Mouse (Mus musculus) left cerebral cortex, adult 9 months (tissue): ENCODE measurements at regions not wholly inside any gene's neighbourhood (a gene's known extent, or its start where the extent isn't known, plus 50 kb on each side); places are given as distances from the start of the nearest gene placed in this dataset.

ENCODE experiments used
- DNase-seq, 2 experiments: peaks; one replicate each; pipeline ENCODE4 v3.0.0; 2022; ENCODE audit warnings: low spot score in 2 of 2

- DNase-seq, result no peak
Measured at GRCm38 (mm10) chr10:66857330-66857729, 238.6 kb upstream of the Jmjd1c start.

- DNase-seq, result no peak
Measured at GRCm38 (mm10) chr10:66861421-66861820, 234.5 kb upstream of the Jmjd1c start.

- DNase-seq, result peak in 1 of 2 experiments; percentile 38
Measured at GRCm38 (mm10) chr10:66864161-66864862, 231.6 kb upstream of the Jmjd1c start.

- no peak for DNase-seq
Measured at GRCm38 (mm10) chr10:66865010-66865582, 230.8 kb upstream of the Jmjd1c start.

- no peak for DNase-seq
Measured at GRCm38 (mm10) chr10:66871133-66871664, 224.7 kb upstream of the Jmjd1c start.

- DNase-seq, result no peak
Measured at GRCm38 (mm10) chr10:66871673-66872072, 224.3 kb upstream of the Jmjd1c start.

- DNase-seq, result no peak
Measured at GRCm38 (mm10) chr10:66873468-66873867, 222.5 kb upstream of the Jmjd1c start.

GRCm38 (mm10) chr10:66879071-66879470 is 216.9 kb upstream of the Jmjd1c start:
- peak in 1 of 2 experiments; percentile 11 for DNase-seq

GRCm38 (mm10) chr10:66882825-66883224 is 213.1 kb upstream of the Jmjd1c start:
- peak in 1 of 2 experiments; percentile 25 for DNase-seq

- no peak for DNase-seq
Measured at GRCm38 (mm10) chr10:66885575-66885974, 210.3 kb upstream of the Jmjd1c start.

- DNase-seq, result peak in 1 of 2 experiments; percentile 44
Measured at GRCm38 (mm10) chr10:66889786-66890555, 206.0 kb upstream of the Jmjd1c start.

GRCm38 (mm10) chr10:66891811-66892210 is 204.1 kb upstream of the Jmjd1c start:
- no peak for DNase-seq

- DNase-seq, result no peak
Measured at GRCm38 (mm10) chr10:66893836-66894235, 202.1 kb upstream of the Jmjd1c start.

GRCm38 (mm10) chr10:66896698-66897622 is 199.0 kb upstream of the Jmjd1c start:
- DNase-seq, result no peak

GRCm38 (mm10) chr10:66899724-66900123 is 196.2 kb upstream of the Jmjd1c start:
- no peak for DNase-seq

GRCm38 (mm10) chr10:66900781-66901180 is 195.1 kb upstream of the Jmjd1c start:
- no peak for DNase-seq

- no peak for DNase-seq
Measured at GRCm38 (mm10) chr10:66901873-66902272, 194.1 kb upstream of the Jmjd1c start.

- no peak for DNase-seq
Measured at GRCm38 (mm10) chr10:66904552-66905367, 191.2 kb upstream of the Jmjd1c start.

GRCm38 (mm10) chr10:66907842-66908241 is 188.1 kb upstream of the Jmjd1c start:
- DNase-seq, result no peak

- DNase-seq, result peak in 1 of 2 experiments; percentile 51
Measured at GRCm38 (mm10) chr10:66909204-66909889, 186.6 kb upstream of the Jmjd1c start.
